Mouse (Mus musculus) kidney, adult 2 months (tissue): ENCODE results near the gene Muc20. TPM values are rescaled to one million over a fixed set of nuclear protein-coding genes. Genes with fewer than 3 reads are reported as not detected.

Experiments
- DNase-seq: peaks from one replicate; pipeline ENCODE4 v3.0.0; 2021
- H3K27ac ChIP-seq: fragments of 200-500 bp; 2 replicates; pipeline ENCODE4 v1.5.1; 2012; ENCODE audit warnings: low read depth, low read length, control low read depth, inconsistent platforms; ENCODE audit not compliant: insufficient read depth
- H3K27me3 ChIP-seq: fragments of 200-500 bp; replicated peaks from 2 replicates; pipeline ENCODE4 v1.6.1; 2012; ENCODE audit warnings: mild to moderate bottlenecking, moderate library complexity, low read length, inconsistent platforms; ENCODE audit not compliant: control insufficient read depth, insufficient read depth
- H3K36me3 ChIP-seq: fragments of 200-500 bp; 2 replicates; pipeline ENCODE4 v1.6.1; 2012; ENCODE audit warnings: mild to moderate bottlenecking, moderate library complexity, low read length, inconsistent platforms; ENCODE audit not compliant: control insufficient read depth, insufficient read depth
- H3K4me1 ChIP-seq: fragments of 200-500 bp; 2 replicates; pipeline ENCODE4 v1.6.1; 2011; ENCODE audit warnings: low read length; ENCODE audit not compliant: control insufficient read depth, insufficient read depth
- H3K4me3 ChIP-seq: fragments of 200-500 bp; 2 replicates; pipeline ENCODE4 v1.5.1; 2011; ENCODE audit warnings: mild to moderate bottlenecking, low read depth, low read length, control low read depth; ENCODE audit not compliant: insufficient read depth
- CTCF ChIP-seq: fragments of 200-500 bp; conservative IDR thresholded peaks from 2 replicates; pipeline ENCODE4 v1.5.1; 2011; ENCODE audit warnings: low read depth, mild to moderate bottlenecking, control low read depth, low read length, moderate library complexity, mixed read lengths; ENCODE audit not compliant: insufficient read depth, insufficient read length
- POLR2A ChIP-seq: fragments of 200-500 bp; IDR thresholded peaks from one replicate; pipeline ENCODE4 v1.6.1; 2011; ENCODE audit warnings: low read depth, low read length, control low read depth
- WGBS: fragments of 180-500 bp; shearing (Covaris S2); methylation state at CpG from one replicate; pipeline ENCODE4 v1.1.7; 2018; 5-methylcytosine and 5-hydroxymethylcytosine counted together
- polyA plus RNA-seq: library from polyadenylated mRNA; depleted of rRNA; stranded (reverse); fragments of >200 nt; gene quantifications from 2 replicates; pipeline ENCODE4 v1.2.3, GENCODE M21; 2012

The Muc20 gene
- polyA plus RNA-seq, 1 experiment, result 41.8 TPM

DNA sequence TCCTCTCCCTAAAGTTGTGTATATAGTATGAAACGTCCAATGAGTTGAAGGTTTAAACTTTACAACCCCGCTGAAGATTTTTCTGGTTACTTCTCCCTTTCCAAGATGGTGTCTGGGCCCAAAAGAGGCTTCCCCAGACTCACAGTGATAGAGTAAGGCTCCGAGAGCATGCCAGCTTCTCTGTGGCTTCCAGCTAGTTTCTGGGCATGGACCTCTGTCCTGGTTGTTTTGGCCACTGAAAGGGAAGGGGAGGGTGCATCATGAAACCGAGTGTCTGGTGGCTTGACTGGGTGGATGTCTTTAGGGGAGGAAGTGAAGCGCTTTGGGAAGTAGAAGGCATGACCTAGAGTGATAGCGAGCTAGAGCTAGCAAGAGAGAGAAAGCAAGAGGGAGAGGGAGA, 32.3 kb downstream of the Muc20 start:
- TF ChIP-seq CTCF (no peak), POLR2A (no peak)
- Histone ChIP-seq H3K4me1 (no peaks in the 10 kb centered on the region), H3K36me3 (no peaks in the 10 kb centered on the region), H3K27ac (no peak overlapping the region), H3K4me3 (no peak overlapping the region), H3K27me3 (no peaks in the 10 kb centered on the region)
- no peak for DNase-seq
- WGBS, result 72% methylated on average over 6 of the region's 6 CpGs

DNA sequence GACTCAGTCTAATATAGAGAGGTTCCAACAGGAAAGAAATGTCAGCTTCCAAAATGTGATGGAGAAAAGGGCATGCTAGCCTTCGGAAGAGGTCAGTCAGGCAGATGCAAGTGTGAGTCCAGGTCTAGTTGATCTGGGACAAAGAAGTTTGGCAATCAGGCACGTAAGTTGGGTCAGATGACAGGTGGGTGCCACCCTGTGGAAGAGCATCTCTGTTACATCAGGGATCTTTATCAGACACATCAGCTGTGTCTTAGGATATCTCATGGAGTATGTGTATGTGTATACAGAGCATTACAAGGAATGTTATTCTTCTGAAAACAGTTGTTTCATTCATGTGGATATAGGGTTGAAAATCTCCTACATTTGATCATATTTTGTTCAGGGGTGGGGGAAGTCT, 32.7 kb downstream of the Muc20 start:
- Histone ChIP-seq H3K27ac (no peak overlapping the region), H3K4me1 (no peaks in the 10 kb centered on the region), H3K27me3 (no peaks in the 10 kb centered on the region), H3K36me3 (no peaks in the 10 kb centered on the region), H3K4me3 (no peak overlapping the region)
- no peak for TF ChIP-seq CTCF
- TF ChIP-seq POLR2A, result no peak
- 83% methylated on average over 2 of the region's 2 CpGs for WGBS
- no peak for DNase-seq

DNA sequence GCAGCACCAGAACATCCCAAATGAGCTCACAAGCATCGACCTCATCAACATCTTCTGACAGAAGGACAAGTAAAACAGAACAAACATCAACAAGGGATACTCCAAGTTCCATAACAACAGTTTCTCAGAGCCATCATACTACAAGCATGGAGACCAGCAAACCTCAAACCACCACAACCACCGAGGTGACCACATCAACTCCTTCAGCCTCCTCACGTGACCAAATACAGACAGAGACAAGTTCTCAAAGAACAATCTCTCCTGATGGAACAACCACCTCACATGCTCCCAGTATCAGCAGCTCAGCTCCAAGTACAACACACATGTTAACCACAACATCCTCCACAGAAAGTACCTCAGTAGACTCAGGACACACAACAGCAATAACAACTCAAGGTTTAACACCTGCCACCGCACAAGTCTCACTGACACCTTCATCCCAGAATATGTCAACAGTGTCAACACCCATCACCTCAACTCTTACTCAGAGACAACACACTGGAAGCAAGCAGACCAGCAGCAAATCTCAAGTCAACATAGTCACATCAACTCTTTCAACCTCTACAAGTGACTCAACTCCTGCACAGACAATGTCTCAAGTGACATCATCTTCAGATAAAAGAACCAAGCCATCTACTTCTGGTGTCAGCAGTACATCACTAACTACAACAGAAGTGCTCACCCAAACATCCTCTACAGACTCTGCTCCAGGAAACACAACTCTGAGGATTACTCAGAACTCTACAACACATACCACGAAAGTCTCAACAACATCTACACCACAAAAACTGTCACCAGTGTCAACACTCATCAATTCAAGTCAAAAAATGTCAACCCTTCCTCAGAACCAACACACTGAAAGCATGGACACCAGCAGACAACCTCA, 46.8 kb downstream of the Muc20 start:
- DNase-seq, result no peak
- Histone ChIP-seq H3K27ac (no peak overlapping the region), H3K4me3 (no peak overlapping the region), H3K27me3 (no peaks in the 10 kb centered on the region), H3K4me1 (no peaks in the 10 kb centered on the region), H3K36me3 (no peaks in the 10 kb centered on the region)
- WGBS, result 87% methylated on average over 5 of the region's 5 CpGs
- TF ChIP-seq CTCF, result no peak
- TF ChIP-seq POLR2A, result no peak

- H3K4me1 ChIP-seq, result no peaks in the 10 kb centered on the region
- no peaks in the 10 kb centered on the region for H3K36me3 ChIP-seq
- no peak for DNase-seq
- no peak for TF ChIP-seq POLR2A
- no peak for TF ChIP-seq CTCF
- WGBS, result 50% methylated on average over 6 of the region's 6 CpGs
- no peaks in the 10 kb centered on the region for H3K27me3 ChIP-seq
- H3K4me3 ChIP-seq, result no peak overlapping the region
- H3K27ac ChIP-seq, result no peak overlapping the region
Measured at GRCm38 (mm10) chr16:32745852-32746251, 51.4 kb downstream of the Muc20 start.

- no peaks in the 10 kb centered on the region for H3K27me3 ChIP-seq
- no peaks in the 10 kb centered on the region for H3K4me1 ChIP-seq
- H3K36me3 ChIP-seq, result no peaks in the 10 kb centered on the region
- no peak overlapping the region for H3K4me3 ChIP-seq
- no peak overlapping the region for H3K27ac ChIP-seq
- TF ChIP-seq POLR2A (no peak), CTCF (no peak)
- DNase-seq, result no peak
- WGBS, result 81% methylated on average over 2 of the region's 2 CpGs
Measured at GRCm38 (mm10) chr16:32742712-32743111, 54.5 kb downstream of the Muc20 start.

- H3K27ac ChIP-seq, result no peak overlapping the region
Measured at GRCm38 (mm10) chr16:32741366-32741765, 55.9 kb downstream of the Muc20 start.

DNA sequence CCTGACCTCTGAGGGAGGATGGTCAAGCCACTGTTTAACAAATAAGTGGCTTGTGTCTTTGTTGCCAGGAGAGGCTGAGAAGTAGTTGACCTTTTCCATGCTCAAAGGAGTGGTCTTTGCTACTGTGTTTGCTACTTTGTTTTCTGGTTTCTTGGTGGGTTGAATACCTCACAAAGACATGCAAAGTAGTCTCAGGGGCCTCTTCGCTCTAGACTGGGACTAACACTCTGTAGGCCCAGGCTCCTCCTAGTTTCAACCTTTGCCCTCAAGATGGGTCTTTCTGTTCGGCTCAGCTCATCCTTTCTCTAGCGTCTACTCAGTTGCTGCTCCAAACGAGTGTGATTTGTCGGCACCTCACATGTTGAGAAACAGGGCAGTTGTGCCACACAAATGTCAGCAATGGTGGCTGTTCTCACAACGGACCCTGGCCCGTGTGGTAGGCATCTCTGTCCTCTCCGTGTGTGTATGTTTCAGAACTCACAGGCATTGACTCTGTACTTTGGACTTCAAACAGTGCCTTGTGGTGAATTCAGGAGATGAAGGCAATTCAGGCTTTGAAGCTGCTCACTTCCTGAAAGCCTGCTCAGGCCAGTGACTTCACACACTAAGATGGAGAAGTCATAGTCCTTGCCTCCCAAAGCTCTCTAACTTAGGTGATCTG, 57.1 kb downstream of the Muc20 start:
- Histone ChIP-seq H3K27me3 (no peaks in the 10 kb centered on the region), H3K4me3 (no peak overlapping the region), H3K36me3 (no peaks in the 10 kb centered on the region), H3K4me1 (no peaks in the 10 kb centered on the region), H3K27ac (no peak overlapping the region)
- peak; percentile 36 for DNase-seq
- no peak for TF ChIP-seq CTCF
- TF ChIP-seq POLR2A, result no peak
- WGBS, result 62% methylated on average over 8 of the region's 8 CpGs

More at GRCm38 (mm10) chr16:32741366-32741765, 55.9 kb downstream of the Muc20 start:
- Histone ChIP-seq H3K27me3 (no peaks in the 10 kb centered on the region), H3K4me1 (no peaks in the 10 kb centered on the region), H3K4me3 (no peak overlapping the region), H3K36me3 (no peaks in the 10 kb centered on the region)
- no peak for DNase-seq
- 82% methylated on average over 9 of the region's 9 CpGs for WGBS
- TF ChIP-seq CTCF (no peak), POLR2A (no peak)
